Mouse (Mus musculus): ENCODE data around the gene Ercc6.

Ercc6 gene

DNA sequence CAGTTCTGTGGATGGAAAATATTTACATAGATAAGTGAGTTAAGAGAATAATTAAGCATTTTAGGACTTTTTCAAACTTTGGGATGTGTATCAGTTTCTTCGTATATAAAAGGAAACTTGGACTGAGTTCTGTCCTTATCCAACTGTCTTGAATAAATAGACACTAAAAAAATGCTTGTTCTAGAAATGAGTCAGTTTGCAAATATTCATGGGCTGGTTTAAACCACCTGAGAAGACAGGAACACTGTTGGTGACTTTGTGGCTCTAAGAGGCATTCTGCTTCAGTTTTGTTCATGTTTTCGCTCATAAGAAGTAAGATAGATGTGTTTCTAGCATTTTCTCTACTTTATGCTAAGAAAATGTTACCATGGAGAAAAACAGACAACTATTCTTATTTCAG lies 5.2 kb downstream of the Ercc6 start:
- DNase-seq (ENCODE audit: low spot score in 2 of 2) = no peak

DNA sequence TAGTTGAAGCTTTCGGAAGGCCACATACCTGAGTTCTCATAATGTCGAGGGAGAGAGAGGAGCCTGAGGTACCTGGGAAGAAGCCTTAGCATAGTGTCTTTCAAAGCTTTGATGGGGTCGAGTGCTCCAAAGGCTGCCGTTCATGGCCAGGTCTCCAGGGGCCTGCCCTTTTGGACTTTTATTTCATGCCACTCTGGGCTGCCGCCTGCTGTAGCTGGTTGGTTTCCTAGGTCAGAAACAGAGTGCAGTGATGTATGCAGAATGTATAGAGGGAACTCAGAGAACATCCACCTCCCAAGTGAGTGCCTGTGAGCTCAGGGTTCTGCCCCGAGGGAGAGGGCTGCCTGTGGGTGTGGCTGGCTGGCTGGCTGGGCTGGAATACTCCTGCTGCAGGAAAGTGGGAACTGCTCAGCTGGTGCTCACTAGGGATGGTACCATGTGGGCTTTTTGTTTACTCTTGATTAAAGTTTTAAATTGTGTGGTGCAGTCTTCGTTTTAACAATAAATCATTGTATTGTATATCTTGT lies 7.1 kb downstream of the Ercc6 start:
- DNase-seq (ENCODE audit: low spot score in 2 of 2) = no peak

DNA sequence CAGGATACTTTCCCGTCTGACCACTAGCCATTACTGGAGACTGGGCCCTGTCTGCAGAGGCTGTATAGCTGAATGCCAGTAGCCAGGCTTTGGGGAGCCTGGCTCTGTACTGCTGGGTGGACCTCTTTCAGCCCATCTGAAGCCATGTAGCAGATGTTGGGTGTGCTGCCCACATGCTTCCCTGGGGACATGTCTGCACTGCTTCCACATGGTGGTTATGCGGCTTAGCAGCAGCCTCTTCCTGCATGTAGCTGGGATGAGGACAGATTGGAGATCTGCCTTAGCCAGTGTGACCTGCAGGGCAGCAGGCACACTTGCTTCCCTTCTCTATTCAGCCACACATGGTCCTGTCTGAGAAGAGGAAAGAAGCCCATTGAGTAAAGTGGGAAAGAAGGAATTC lies 9.0 kb downstream of the Ercc6 start:
- no peak for DNase-seq (ENCODE audit: low spot score in 2 of 2)

DNA sequence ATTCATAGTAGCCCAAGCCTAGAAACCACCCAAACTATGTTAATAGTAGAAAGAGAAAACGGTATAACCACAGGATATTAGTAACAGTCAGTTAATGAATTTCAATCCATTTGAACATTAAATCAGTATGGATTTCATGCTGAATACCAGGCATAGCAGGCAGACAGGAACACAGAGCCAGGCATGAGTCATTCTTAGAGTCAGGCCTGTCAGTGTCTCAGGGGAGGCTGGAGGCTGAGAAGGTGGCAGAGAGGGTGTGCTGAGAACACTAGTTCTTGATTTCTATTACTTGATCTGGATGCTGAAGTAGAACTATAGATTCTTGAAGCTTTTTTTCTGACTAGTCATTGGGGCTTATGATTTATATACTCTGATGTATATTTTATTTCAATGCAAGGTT lies 10.8 kb downstream of the Ercc6 start:
- no peak for DNase-seq (ENCODE audit: low spot score in 2 of 2)

DNA sequence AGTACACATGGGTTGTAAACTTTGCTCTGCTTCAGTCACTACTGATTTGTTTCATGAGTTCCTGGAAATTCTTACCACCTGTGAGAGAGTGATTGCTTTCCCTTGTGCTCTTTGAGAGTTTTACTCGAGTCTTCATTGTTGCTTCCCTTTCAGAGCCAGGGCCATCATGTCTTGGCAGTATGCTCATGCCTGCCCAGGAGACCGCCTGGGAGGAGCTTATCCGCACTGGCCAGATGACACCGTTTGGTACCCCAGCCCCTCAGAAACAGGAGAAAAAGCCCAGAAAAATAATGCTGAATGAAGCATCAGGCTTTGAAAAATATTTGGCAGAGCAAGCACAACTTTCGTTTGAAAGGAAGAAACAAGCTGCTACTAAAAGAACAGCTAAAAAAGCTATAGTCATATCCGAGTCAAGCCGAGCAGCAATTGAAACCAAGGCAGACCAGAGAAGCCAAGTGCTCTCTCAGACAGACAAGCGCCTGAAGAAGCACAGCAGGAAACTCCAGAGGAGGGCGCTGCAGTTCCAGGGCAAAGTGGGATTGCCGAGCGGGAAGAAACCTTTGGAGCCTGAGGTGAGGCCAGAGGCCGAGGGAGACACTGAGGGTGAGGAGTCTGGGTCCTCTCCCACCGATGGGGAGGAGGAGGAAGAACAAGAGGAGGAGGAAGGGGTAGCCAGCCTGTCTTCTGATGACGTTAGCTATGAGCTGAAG lies 12.8 kb downstream of the Ercc6 start:
- no peak for DNase-seq (ENCODE audit: low spot score in 2 of 2)

DNA sequence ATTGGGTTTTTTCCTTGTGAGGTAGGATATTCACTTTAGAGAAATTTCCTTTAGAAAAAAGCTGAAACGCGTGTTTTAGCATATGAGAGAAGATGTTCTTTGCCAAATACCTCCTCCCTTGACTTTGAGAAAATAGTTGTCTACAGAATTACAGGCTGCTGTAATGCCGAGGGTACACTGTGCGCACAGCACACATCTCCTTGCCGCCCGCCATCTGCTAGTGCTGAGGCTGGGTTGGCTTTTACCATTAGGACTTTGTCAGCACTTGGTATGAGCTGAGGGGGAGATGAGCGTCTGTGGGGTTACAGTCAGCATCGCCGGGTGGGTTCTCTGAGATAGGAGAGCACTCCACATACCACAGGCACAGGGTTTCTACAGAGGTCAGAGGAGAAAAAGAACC lies 13.9 kb downstream of the Ercc6 start:
- DNase-seq (ENCODE audit: low spot score in 2 of 2) = no peak

DNA sequence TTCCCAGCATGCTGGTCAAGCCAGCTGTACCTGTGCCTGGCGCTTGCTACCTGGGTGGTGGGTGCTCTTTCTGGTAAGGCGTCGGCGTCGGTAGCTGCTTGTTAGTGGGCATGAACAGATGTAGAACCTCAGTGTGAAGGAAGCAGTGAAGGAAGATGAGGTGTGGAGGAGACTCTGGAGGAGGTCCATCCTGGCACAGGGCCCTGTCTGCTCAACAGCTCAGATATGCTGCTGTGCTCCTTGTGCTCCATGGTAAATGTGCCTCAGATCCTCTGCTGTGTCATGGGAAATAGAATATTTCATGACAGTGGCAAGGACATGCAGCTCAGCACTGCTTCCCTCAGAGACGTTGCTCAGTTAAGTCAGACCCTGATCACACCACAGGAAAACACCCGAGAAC lies 15.7 kb downstream of the Ercc6 start:
- no peak for DNase-seq (ENCODE audit: low spot score in 2 of 2)

DNA sequence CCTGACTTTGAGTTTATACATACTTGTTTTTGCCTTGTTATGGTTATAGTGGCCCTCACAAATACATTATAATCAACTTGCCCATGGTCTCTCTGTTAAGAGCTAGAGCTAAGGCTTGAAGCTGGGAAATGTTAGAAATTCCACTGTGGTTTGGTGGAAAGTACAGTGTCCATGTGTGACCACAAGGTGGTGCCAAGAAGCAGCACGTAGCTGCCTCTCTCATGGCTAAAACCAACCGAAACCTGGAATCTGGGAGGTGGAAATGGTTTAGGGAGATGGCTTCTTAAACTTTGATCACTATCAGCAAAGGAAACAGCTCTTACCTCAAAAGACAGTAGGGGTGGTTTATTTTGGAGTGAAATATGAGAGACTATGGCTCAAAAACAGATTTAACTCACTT lies 17.6 kb downstream of the Ercc6 start:
- peak in 1 of 2 experiments; percentile 36 for DNase-seq (ENCODE audit: low spot score in 2 of 2)

DNA sequence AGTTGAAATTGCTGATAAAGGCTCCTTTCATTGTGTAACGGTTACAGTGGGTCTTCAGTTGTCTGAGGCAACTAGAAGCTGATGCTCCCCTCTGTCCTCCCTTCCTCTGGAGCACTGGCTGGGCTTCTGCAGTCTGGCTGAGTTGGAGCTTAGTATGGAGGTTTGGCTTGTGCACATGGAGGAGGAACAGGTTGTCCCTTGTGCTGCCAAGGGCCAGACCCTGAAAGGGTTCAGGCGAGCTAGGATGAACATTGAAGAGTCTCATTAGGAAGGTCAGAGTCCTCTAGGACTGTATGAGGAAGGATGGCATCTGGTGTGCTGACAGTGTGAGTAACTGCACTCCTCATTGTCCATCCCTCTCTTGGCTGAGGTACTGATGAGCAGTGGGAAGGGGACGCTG lies 18.1 kb downstream of the Ercc6 start:
- DNase-seq (ENCODE audit: low spot score in 2 of 2) = no peak

DNA sequence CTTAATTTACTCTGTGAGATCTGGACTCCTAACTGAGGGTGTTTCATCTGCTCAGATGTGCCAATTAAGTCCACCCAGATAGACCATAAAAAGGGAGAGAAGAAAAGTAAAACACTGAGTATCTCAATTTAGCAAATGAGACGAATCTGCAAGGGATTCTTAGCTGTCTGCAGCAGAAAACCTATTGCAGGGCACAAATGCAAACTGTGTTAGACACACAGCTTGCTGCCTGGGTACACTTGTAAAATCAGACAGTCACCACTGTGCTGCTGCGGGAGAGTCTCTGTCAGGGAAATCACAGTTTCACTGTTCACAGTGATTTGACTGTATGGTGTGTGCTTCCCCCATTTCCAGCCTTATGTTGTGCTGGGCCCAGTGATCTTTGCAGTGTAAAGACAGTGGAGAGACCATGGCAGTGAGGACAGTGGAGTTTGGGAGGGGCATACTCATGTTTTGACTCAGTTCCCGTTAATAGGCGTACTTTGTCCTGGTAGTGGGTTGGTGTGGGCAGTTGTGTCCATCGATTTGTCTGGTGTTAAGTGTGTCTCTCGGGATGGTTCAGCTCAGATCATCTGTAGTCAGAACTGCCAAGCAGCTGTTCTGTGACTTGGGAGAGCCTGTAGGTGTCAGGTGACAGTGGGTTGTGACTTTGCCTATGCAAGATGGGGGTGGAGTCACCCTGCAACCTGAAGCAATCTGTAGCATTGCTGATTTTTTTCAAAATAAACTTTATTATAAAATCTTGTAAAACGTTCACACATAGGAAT lies 19.2 kb downstream of the Ercc6 start:
- DNase-seq (ENCODE audit: low spot score in 2 of 2) = no peak

DNA sequence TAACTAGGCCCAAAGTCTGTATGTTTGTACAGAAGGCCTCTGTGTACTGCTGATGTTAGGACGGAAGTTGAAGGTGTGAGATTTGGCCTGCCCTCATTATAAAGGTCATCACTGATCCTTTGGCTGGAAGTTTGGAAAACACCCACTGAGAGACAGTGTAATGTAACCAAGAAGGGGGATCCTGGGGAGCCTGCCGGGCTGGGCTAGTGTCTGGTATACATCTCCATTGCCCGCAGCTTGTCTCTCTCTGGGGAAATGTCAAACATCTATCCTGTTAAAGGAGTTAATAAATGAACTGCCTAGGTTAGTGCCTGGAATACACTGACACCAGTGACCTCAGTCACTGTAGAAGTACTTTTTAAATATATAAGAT lies 19.8 kb downstream of the Ercc6 start:
- no peak for DNase-seq (ENCODE audit: low spot score in 2 of 2)

DNA sequence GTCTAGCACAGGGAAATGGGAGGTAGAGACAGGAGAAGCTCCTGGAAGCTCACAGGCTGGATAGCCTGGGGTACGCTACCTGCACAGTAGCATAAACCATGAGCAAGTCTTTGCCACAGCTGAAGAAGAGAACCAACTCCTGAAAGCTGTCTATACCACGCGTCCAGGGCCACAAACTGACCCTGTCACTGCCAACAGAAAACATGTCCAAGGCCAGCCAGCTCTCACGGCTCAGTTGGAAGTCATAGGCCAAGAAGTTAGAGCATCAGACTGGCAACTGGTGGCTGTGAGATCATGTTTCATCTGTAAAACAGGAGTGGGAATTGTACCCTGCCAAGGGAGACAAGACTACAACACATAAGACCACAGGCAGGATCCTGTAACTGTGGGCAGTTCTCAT lies 20.3 kb downstream of the Ercc6 start:
- DNase-seq (ENCODE audit: low spot score in 2 of 2) = no peak

DNA sequence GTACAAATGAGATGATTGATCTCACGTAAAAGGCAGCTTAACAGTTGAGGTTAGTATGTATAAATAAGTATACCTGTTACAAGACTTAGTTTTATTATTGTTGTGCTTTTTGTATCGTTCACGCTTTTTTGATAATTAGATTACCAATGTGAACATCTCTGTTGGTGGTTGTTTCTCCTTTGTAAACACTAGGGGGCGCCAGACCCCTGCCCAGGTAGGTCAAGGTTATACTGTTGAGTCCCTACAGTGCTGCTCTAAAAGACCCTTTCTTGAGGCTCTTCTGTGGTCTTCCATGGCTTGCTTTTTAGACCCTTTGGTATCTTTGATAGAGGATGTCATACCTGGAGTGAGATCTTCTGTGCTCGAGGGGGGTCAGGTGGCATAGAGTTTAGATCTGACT lies 20.8 kb downstream of the Ercc6 start:
- no peak for DNase-seq (ENCODE audit: low spot score in 2 of 2)

DNA sequence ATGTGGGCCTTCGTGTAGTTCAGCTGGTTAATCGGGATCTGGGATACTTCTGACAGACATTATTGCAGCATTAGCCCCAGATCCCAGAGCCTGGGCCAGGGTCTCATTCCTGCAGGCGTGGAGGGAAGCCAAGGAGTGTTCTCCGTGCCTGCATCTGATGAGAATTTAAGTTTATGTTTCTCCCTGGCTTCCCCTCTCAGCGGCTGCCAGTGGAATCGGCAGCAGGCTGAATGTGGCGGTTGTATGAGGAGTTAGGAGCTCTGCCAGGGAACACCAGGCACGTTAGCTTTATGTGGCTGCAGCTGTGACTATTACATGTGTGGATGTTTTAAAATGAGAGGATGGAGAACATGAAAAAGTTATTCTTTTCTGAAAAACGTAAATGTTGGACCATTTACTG lies 23.4 kb downstream of the Ercc6 start:
- no peak for DNase-seq (ENCODE audit: low spot score in 2 of 2)

DNA sequence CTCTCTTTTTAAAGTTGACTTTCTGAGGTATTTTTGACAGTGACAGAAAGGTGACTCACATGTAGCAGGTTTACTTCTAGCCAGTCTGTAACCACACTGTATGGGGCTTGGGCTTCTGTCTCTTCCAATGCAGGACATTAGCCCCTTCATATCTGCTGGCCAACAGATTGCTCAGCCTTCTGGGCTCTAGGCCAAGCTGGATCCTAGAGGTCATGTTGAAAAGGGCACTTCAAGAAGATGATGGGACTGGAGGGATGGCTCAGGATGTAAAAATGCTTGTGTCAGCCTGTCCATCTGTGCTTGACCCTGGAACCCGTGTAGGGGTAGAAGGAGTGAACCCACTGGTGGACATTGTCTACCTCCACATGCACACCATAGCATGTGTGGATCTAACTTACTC lies 24.8 kb downstream of the Ercc6 start:
- no peak for DNase-seq (ENCODE audit: low spot score in 2 of 2)

DNA sequence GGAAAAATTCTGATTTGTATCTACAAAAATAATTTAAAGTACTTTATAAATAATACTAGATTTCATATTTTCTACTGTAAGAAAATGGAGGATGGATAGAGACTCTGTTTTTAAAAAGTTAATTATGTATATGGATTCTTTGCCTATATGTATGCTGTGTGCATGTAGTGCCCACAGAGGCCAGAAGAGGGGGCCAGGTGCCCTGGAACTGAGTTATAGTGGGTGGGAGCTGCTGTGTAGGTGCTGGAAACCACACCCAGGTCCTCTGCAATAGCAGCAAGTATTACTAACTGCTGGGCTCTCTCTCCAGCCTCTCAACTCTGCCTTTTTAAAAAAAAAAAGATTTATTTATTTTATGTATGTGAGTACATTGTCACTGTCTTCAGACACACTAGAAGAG lies 29.8 kb downstream of the Ercc6 start:
- no peak for DNase-seq (ENCODE audit: low spot score in 2 of 2)

DNA sequence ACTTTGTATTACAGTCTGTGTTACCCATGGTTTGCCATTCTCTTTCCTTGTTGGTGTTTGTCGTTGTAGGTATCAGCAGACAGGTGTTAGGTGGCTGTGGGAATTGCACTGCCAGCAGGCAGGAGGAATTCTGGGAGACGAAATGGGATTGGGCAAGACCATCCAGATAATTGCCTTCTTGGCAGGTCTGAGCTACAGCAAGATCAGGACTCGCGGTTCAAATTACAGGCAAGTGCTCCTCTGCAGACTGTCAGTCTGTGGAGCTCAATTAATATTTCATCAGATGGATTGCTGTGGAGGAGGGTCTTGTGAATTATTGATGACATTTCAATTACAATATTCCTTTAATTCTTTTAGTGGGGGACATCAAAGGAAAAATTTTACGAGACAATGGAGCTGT lies 33.4 kb downstream of the Ercc6 start:
- DNase-seq (ENCODE audit: low spot score in 2 of 2) = no peak

DNA sequence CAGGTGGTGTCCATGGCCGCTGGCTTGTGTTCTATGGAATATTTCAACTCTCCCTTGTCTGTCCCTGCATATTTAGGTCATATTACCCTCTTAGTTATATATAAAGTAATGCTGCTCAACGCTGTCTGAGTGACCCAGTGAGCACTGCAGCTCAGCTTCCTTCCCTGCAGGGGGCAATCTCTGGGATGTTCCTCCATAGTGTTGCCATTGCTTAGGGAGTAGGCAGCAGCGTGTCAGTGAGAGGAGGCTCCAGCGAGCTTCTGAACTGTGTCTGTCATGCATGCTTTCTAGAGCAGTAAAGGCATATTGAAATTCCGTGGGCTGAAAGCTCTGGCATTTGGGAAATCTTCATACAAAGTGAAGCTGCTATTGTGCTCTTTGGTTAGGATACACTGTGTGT lies 38.5 kb downstream of the Ercc6 start:
- DNase-seq (ENCODE audit: low spot score in 2 of 2) = no peak

DNA sequence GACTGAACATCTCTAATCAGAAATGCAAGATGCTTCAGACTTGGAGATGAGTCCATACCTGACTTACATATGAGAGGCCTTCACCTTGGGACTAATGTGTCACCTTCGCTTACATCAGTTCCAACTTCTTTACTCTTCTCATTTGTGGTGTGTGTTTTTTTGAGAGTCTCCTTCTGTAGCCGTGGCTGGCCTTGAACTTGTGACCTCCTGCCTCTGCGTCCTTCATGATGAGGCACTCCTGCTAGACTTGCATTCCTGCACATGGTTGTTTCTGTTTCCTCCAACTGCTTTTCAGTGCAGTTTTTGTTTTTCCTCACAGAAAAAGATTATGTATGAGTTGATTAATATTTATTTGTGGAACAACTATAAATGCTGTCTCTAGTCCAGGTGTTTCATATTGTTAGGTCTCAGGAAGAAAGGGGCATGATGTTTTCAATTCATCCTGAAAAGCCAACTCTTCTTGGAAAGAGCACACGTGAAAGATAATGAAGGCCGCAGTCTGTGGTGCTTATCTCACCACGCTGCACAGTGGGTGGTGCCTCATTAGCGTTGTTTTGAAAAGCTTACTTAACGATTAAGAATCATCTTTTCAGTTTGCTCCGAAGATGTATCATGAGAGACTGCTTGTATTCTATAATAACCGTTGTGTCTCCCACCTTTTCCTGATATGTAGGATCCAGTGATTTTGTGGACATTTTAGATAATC lies 40.0 kb downstream of the Ercc6 start:
- no peak for DNase-seq (ENCODE audit: low spot score in 2 of 2)

DNA sequence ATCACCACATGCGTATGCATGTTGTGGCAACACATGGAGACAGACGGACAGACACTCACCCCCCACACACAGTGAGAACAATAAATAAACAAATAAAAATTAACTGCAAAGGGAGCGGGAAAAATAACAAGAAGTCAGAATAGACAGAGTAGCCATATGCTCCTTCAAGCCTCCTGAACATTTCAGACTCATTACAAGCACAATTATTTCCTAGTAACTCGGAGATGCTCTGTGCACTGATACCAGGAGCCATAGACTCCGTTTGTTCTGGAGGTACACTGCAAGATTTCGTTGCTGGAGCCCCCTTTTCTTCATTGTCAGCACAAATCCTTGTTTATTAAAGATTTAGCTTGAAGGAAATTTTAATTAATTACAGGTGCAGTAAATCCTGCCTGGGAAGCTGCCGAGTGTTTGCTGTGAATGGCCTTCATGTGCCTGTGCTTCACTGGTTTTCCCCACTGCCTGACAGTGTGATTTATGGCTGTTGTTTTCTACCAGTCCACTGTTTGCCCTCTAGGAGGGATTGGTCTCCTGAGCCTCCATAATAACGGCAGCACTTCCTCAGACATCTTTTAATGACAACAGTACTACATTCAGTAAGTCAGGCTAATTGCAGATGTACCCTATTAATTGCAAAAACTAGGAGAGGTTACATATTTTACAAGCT lies 41.7 kb downstream of the Ercc6 start:
- DNase-seq (ENCODE audit: low spot score in 2 of 2) = no peak

DNA sequence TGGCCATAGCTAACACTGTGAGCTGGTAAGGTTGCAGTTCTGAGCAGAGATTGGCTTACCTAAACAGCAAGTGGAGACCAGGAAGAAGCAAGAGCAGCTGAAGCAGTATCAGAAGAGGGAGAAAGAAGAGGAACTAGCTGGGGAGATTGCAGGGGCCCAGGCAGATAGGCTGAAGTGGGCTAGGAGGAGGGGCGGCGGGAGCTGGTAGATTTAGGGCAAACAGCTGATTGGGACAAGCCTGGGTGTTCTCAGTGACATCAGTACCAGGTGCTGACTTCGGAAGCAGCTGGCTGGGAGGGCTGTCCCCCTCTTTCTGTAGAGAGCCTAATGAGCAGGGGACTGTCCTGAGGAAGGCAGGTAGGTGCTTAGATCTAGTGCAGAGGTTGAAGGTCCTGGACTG lies 48.1 kb downstream of the Ercc6 start:
- no peak for DNase-seq (ENCODE audit: low spot score in 2 of 2)

DNA sequence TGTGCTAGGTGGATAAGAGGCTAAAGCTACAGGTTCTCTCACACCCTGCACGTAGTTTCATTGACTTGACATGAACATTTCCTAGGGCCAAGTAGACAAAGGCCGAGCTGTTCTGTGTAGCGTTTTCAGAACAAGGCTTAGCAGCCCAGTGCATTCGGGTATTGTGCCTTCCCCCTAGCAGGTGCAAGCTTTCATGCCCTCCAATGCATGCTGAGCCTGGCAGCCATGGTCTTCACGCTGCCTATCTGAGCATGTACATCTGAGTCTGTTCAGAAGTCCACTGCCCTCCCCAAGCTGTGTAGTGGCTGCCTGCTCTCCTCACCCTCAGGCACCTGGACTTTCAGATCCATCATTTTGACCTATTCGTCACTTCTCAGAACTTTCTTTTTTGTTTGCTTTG lies 50.3 kb downstream of the Ercc6 start:
- DNase-seq (ENCODE audit: low spot score in 2 of 2) = no peak

Data from frontal cortex, postnatal 10 days (tissue).